Mouse (Mus musculus): ENCODE data around the gene Nprl2. TPM values are rescaled to one million over a fixed set of nuclear protein-coding genes. Genes with fewer than 3 reads are reported as not detected.

Nprl2 gene
- polyA plus RNA-seq (2015; fragmentation: Nextera tagmentation; extraction: Ambion mirVana): 40.4 and 44.1 TPM in 2 replicates

GRCm38 (mm10) chr9:107541474-107542351 lies at the start of gene Nprl2, which contains the start of gene Cyb561d2:
TSS of gene Nprl2 (plus strand) at chr9:107542226.
TSS of gene Cyb561d2 (minus strand) at chr9:107542193.
- Histone ChIP-seq H3K4me2 (peak within 1 kb of the TSS; percentile 93), H3K27me3 (no peaks in the 10 kb centered on the region), H3K36me3 (peaks cover 53% of the 10 kb centered on the region), H3K9ac (peak within 1 kb of the TSS; percentile 57), H3K9me3 (no peaks in the 10 kb centered on the region), H3K4me3 (peak within 1 kb of the TSS; percentile 76), H3K4me1 (peaks cover 47% of the 10 kb centered on the region), H3K27ac (peak within 1 kb of the TSS; percentile 77)
- peak; percentile 86 for ATAC-seq (ENCODE audit: insufficient number of reproducible peaks, low FRiP score, low TSS enrichment, low read depth)
- under 1% methylated on average over 46 of the region's 46 CpGs for WGBS

GRCm38 (mm10) chr9:107493511-107493910 lies 48.5 kb upstream of the Nprl2 start:
- Histone ChIP-seq H3K9ac (no peak overlapping the region), H3K4me3 (no peak overlapping the region), H3K27me3 (peaks cover 3% of the 10 kb centered on the region; the same call in 1 of the 2 replicates), H3K4me1 (no peaks in the 10 kb centered on the region; the same call in 1 of the 2 replicates), H3K9me3 (no peaks in the 10 kb centered on the region), H3K36me3 (no peaks in the 10 kb centered on the region), H3K4me2 (no peak overlapping the region), H3K27ac (no peak overlapping the region)
- ATAC-seq (ENCODE audit: insufficient number of reproducible peaks, low FRiP score, low TSS enrichment, low read depth): no peak
- WGBS: 58% methylated on average over 1 of the region's 1 CpGs

- WGBS: 64% methylated on average over 12 of the region's 12 CpGs
- Histone ChIP-seq H3K4me3 (no peak overlapping the region), H3K9me3 (no peaks in the 10 kb centered on the region), H3K36me3 (no peaks in the 10 kb centered on the region), H3K9ac (no peak overlapping the region), H3K27me3 (peaks cover 3% of the 10 kb centered on the region; the same call in 1 of the 2 replicates), H3K27ac (no peak overlapping the region), H3K4me1 (no peaks in the 10 kb centered on the region; the same call in 1 of the 2 replicates), H3K4me2 (no peak overlapping the region)
- ATAC-seq (ENCODE audit: insufficient number of reproducible peaks, low FRiP score, low TSS enrichment, low read depth): no peak
Measured at GRCm38 (mm10) chr9:107494238-107494637, 47.8 kb upstream of the Nprl2 start.

GRCm38 (mm10) chr9:107496359-107496758 lies 45.7 kb upstream of the Nprl2 start:
- Histone ChIP-seq H3K4me1 (no peaks in the 10 kb centered on the region), H3K4me3 (no peak overlapping the region), H3K9ac (no peak overlapping the region), H3K27me3 (peaks cover 3% of the 10 kb centered on the region; the same call in 1 of the 2 replicates), H3K36me3 (no peaks in the 10 kb centered on the region), H3K27ac (no peak overlapping the region), H3K4me2 (no peak overlapping the region), H3K9me3 (no peaks in the 10 kb centered on the region)
- WGBS: 73% methylated on average over 3 of the region's 3 CpGs
- no peak for ATAC-seq (ENCODE audit: insufficient number of reproducible peaks, low FRiP score, low TSS enrichment, low read depth)

- 74% methylated on average over 3 of the region's 3 CpGs for WGBS
- no peak for ATAC-seq (ENCODE audit: insufficient number of reproducible peaks, low FRiP score, low TSS enrichment, low read depth)
- H3K9ac ChIP-seq: no peak overlapping the region
Measured at GRCm38 (mm10) chr9:107500708-107501286, 41.2 kb upstream of the Nprl2 start.

GRCm38 (mm10) chr9:107502131-107502846 lies 39.7 kb upstream of the Nprl2 start:
- Histone ChIP-seq H3K9me3 (no peaks in the 10 kb centered on the region), H3K4me1 (peaks cover 11% of the 10 kb centered on the region; the same call in 1 of the 2 replicates), H3K4me2 (no peak overlapping the region), H3K27ac (no peak overlapping the region), H3K36me3 (no peaks in the 10 kb centered on the region), H3K27me3 (peaks cover 8% of the 10 kb centered on the region; the same call in 1 of the 2 replicates), H3K9ac (no peak overlapping the region), H3K4me3 (no peak overlapping the region)
- no peak for ATAC-seq (ENCODE audit: insufficient number of reproducible peaks, low FRiP score, low TSS enrichment, low read depth)
- 80% methylated on average over 12 of the region's 12 CpGs for WGBS

More at GRCm38 (mm10) chr9:107500708-107501286, 41.2 kb upstream of the Nprl2 start:
- Histone ChIP-seq H3K27me3 (peaks cover 5% of the 10 kb centered on the region; the same call in 1 of the 2 replicates), H3K4me2 (no peak overlapping the region), H3K9me3 (no peaks in the 10 kb centered on the region), H3K36me3 (no peaks in the 10 kb centered on the region), H3K27ac (no peak overlapping the region), H3K4me1 (peaks cover 11% of the 10 kb centered on the region; the same call in 1 of the 2 replicates), H3K4me3 (no peak overlapping the region)

- Histone ChIP-seq H3K4me2 (no peak overlapping the region), H3K4me3 (no peak overlapping the region), H3K36me3 (no peaks in the 10 kb centered on the region), H3K9me3 (no peaks in the 10 kb centered on the region), H3K9ac (no peak overlapping the region), H3K27ac (no peak overlapping the region), H3K4me1 (peaks cover 31% of the 10 kb centered on the region), H3K27me3 (peaks cover 8% of the 10 kb centered on the region; the same call in 1 of the 2 replicates)
- ATAC-seq (ENCODE audit: insufficient number of reproducible peaks, low FRiP score, low TSS enrichment, low read depth): no peak
- WGBS: 47% methylated on average over 19 of the region's 19 CpGs
Measured at GRCm38 (mm10) chr9:107504662-107505537, 37.1 kb upstream of the Nprl2 start.

GRCm38 (mm10) chr9:107508266-107508665 lies 33.8 kb upstream of the Nprl2 start:
- WGBS: 39% methylated on average over 10 of the region's 10 CpGs
- Histone ChIP-seq H3K4me2 (no peak overlapping the region), H3K9me3 (no peaks in the 10 kb centered on the region), H3K9ac (no peak overlapping the region), H3K27ac (no peak overlapping the region), H3K36me3 (no peaks in the 10 kb centered on the region), H3K4me3 (no peak overlapping the region), H3K4me1 (peaks cover 37% of the 10 kb centered on the region), H3K27me3 (peaks cover 13% of the 10 kb centered on the region)
- ATAC-seq (ENCODE audit: insufficient number of reproducible peaks, low FRiP score, low TSS enrichment, low read depth): no peak

- H3K4me2 ChIP-seq: no peak overlapping the region
- no peaks in the 10 kb centered on the region for H3K36me3 ChIP-seq
- H3K27ac ChIP-seq: no peak overlapping the region
- H3K9ac ChIP-seq: no peak overlapping the region
- H3K4me1 ChIP-seq: peaks cover 26% of the 10 kb centered on the region
- no peaks in the 10 kb centered on the region for H3K9me3 ChIP-seq
- no peak for ATAC-seq (ENCODE audit: insufficient number of reproducible peaks, low FRiP score, low TSS enrichment, low read depth)
- H3K4me3 ChIP-seq: no peak overlapping the region
- WGBS: 69% methylated on average over 14 of the region's 14 CpGs
- H3K27me3 ChIP-seq: peaks cover 14% of the 10 kb centered on the region
Measured at GRCm38 (mm10) chr9:107510384-107511100, 31.5 kb upstream of the Nprl2 start.

- whole genome bisulfite sequencing: 49% methylated on average over 8 of the region's 8 CpGs
Measured at GRCm38 (mm10) chr9:107511436-107511835, 30.6 kb upstream of the Nprl2 start.

More at GRCm38 (mm10) chr9:107511436-107511835, 30.6 kb upstream of the Nprl2 start:
- no peak overlapping the region for H3K9ac ChIP-seq
- H3K4me1 ChIP-seq: peaks cover 26% of the 10 kb centered on the region
- H3K4me3 ChIP-seq: no peak overlapping the region
- H3K36me3 ChIP-seq: no peaks in the 10 kb centered on the region
- H3K27me3 ChIP-seq: peaks cover 10% of the 10 kb centered on the region
- H3K27ac ChIP-seq: no peak overlapping the region
- ATAC-seq (ENCODE audit: insufficient number of reproducible peaks, low FRiP score, low TSS enrichment, low read depth): no peak
- H3K9me3 ChIP-seq: no peaks in the 10 kb centered on the region
- no peak overlapping the region for H3K4me2 ChIP-seq
